Mouse (Mus musculus) megakaryocyte, embryonic 14.5 days (primary cell): ENCODE measurements at regions not wholly inside any gene's neighbourhood (a gene's known extent, or its start where the extent isn't known, plus 50 kb on each side); places are given as distances from the start of the nearest gene placed in this dataset.

Experiments used
- FLI1 ChIP-seq: IDR thresholded peaks from 2 replicates; pipeline ENCODE4 v1.6.1; 2012; ENCODE audit warnings: low read length, inconsistent platforms, mixed read lengths
- GATA1 ChIP-seq: IDR thresholded peaks from 3 replicates; pipeline ENCODE4 v1.6.1; 2012; ENCODE audit warnings: mixed read lengths, low read length, inconsistent platforms, borderline replicate concordance

GRCm38 (mm10) chr11:34888374-34889136 lies 55.1 kb upstream of the Spdl1 start:
- TF ChIP-seq GATA1 (no peak), FLI1 (no peak)
